In the genomic region with DNA sequence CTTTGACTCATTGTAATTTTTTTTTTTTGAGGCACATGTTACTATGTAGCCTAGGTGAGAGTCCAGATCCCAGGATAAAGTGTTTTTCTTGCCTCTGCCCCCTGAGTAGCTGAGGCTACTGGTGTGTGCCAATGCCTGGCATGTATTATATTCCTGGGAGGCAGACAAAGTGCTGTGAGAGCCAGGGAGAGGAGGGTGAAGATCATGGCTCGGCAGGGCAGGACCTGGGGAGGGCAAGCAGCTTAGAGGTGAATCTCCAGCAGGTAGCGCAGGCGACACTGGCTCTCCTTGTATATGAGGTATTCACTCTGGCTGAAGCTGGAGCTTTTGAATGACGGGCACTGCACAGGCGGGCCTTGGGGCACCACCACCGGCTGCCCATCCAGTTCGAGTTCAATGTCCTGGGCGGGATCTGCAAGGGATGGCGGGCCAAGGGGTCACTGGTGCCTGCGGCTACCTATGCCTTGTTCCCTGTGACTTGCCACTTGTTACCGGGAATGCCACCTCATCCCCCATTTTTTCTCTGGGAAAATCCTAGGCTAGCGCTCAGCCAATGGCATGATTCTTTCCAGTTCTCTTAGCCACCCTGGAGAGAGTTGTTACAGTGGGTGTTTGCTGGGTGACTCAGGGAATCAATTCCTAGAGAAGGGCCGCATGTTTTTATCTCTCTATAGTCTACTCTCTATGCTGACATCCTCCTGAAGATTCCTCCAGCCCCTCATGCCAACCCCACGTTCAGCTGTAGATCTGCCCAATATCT, we compare ENCODE assay signal across 8 mouse cellular contexts. TPM values are rescaled to one million over a fixed set of nuclear protein-coding genes. Genes with fewer than 3 reads are reported as not detected.
DNase-seq lines count a peak whose midpoint lies in the region; ATAC-seq and TF ChIP-seq lines count a peak whose summit lies in the region.

No protein-coding gene starts in this region.

- peak overlapping the region; percentile 11; the same call in 1 of the 2 replicates for H3K9ac ChIP-seq in heart, embryonic 14.5 days (ENCODE audit: low read length)
- no peak overlapping the region for H3K9ac ChIP-seq in intestine, postnatal 0 days (ENCODE audit: low read depth, low read length)

- ATAC-seq in heart, embryonic 14.5 days (ENCODE audit: insufficient number of reproducible peaks, insufficient read depth, low FRiP score, low read depth) = no peak
- no peak for ATAC-seq in intestine, postnatal 0 days

- intact Hi-C loops in heart, postnatal 10 days (cut with DNase I) = no loop called here

- peak overlapping the region; percentile 43 for H3K4me2 ChIP-seq in heart, embryonic 14.5 days (ENCODE audit: low read length)
- peak overlapping the region; percentile 50; the same call in 1 of the 2 replicates for H3K4me2 ChIP-seq in intestine, postnatal 0 days (replicated peaks; ENCODE audit: low read depth)

- 70% methylated on average over 14 of the region's 14 CpGs for WGBS in heart, embryonic 14.5 days
- WGBS in intestine, postnatal 0 days = 74% methylated on average over 14 of the region's 14 CpGs

- no peaks in the 10 kb centered on the region for H3K9me3 ChIP-seq in heart, embryonic 14.5 days (ENCODE audit: control insufficient read depth, low read length)
- no peaks in the 10 kb centered on the region for H3K9me3 ChIP-seq in intestine, postnatal 0 days (ENCODE audit: control insufficient read depth)

- H3K4me1 ChIP-seq in heart, embryonic 14.5 days (ENCODE audit: control insufficient read depth in 2 of 2, insufficient read depth in 2 of 2, low read length in 2 of 2) = peaks cover 15 to 18% of the 10 kb centered on the region in 2 experiments
- peaks cover 5% of the 10 kb centered on the region for H3K4me1 ChIP-seq in intestine, postnatal 0 days (replicated peaks; ENCODE audit: control insufficient read depth, insufficient read depth, low read length)

- no peak for TF ChIP-seq CTCF in intestine, postnatal 0 days (IDR thresholded peaks at IDR 0.05; ENCODE audit: low read depth)

- H3K27me3 ChIP-seq in heart, embryonic 14.5 days (ENCODE audit: control insufficient read depth, insufficient read depth, low read length) = peaks cover under 1% of the 10 kb centered on the region; the same call in 1 of the 2 replicates
- H3K27me3 ChIP-seq in intestine, postnatal 0 days (replicated peaks; ENCODE audit: control insufficient read depth, insufficient read depth, low read length) = peaks cover under 1% of the 10 kb centered on the region; the same call in 1 of the 2 replicates

- H3K27ac ChIP-seq in heart, embryonic 14.5 days (replicated peaks in 1 of 2; ENCODE audit: control insufficient read depth in 1 of 2, insufficient read depth in 1 of 2, low read depth in 2 of 2, low read length in 2 of 2) = no peak overlapping the region
- no peak overlapping the region for H3K27ac ChIP-seq in intestine, postnatal 0 days (ENCODE audit: low read depth, low read length)

- H3K4me3 ChIP-seq in heart, embryonic 14.5 days (ENCODE audit: control insufficient read depth in 1 of 2, insufficient read depth in 1 of 2, low read depth in 1 of 2, low read length in 2 of 2) = no peak overlapping the region
- H3K4me3 ChIP-seq in intestine, postnatal 0 days (ENCODE audit: low read depth, low read length) = no peak overlapping the region

- DNase-seq in heart, postnatal 10 days = no peak
- peak; percentile 43 for DNase-seq in testis, postnatal 10 days (ENCODE audit: low spot score)
- DNase-seq in testis, postnatal 14 days (ENCODE audit: low spot score) = no peak
- no peak for DNase-seq in spleen, postnatal 14 days (ENCODE audit: low spot score in 2 of 2)
- no peak for DNase-seq in ovary, postnatal 14 days (ENCODE audit: low spot score)
- DNase-seq in embryo, embryonic 9.5 days (ENCODE audit: extremely low spot score) = no peak

- H3K36me3 ChIP-seq in heart, embryonic 14.5 days (ENCODE audit: control insufficient read depth, insufficient read depth, low read length) = no peaks in the 10 kb centered on the region
- no peaks in the 10 kb centered on the region; the same call in 1 of the 2 replicates for H3K36me3 ChIP-seq in intestine, postnatal 0 days (ENCODE audit: control insufficient read depth, insufficient read depth)

RNA-seq across cellular contexts. Expression of a gene that starts 4.6 kb away (rescaled TPM):
- polyA plus RNA-seq in heart, embryonic 14.5 days (2014; fragmentation: Nextera tagmentation; extraction: Ambion mirVana) = 21.8 TPM in 2 replicates
- total RNA-seq in heart, postnatal 10 days (2021) = 10 to 100 TPM; 18.8 to 19.1 TPM
- polyA plus RNA-seq in intestine, postnatal 0 days (2015; fragmentation: Nextera tagmentation; extraction: Ambion mirVana) = 17.7 and 19.4 TPM in 2 replicates

RNA-seq across cellular contexts. Expression of a gene that starts 5.4 kb away (rescaled TPM):
- polyA plus RNA-seq in heart, embryonic 14.5 days (2014; fragmentation: Nextera tagmentation; extraction: Ambion mirVana) = 0.30 and 0.46 TPM in 2 replicates
- under 1 TPM in 1 of 2 experiments, not detected in 1; 0.12 TPM for total RNA-seq in heart, postnatal 10 days (2021)
- 0.17 and 0.26 TPM in 2 replicates for polyA plus RNA-seq in intestine, postnatal 0 days (2015; fragmentation: Nextera tagmentation; extraction: Ambion mirVana)

RNA-seq across cellular contexts. Expression of a gene that starts 5.6 kb away (rescaled TPM):
- 1.2 and 1.3 TPM in 2 replicates for polyA plus RNA-seq in heart, embryonic 14.5 days (2014; fragmentation: Nextera tagmentation; extraction: Ambion mirVana)
- 10 to 100 TPM; 12.5 to 13.5 TPM for total RNA-seq in heart, postnatal 10 days (2021)
- 2.5 and 3.8 TPM in 2 replicates for polyA plus RNA-seq in intestine, postnatal 0 days (2015; fragmentation: Nextera tagmentation; extraction: Ambion mirVana)

RNA-seq across cellular contexts. Expression of a gene that starts 18.1 kb away (rescaled TPM):
- 59.0 and 66.4 TPM in 2 replicates for polyA plus RNA-seq in heart, embryonic 14.5 days (2014; fragmentation: Nextera tagmentation; extraction: Ambion mirVana)
- 10 to 100 TPM; 77.4 to 89.6 TPM for total RNA-seq in heart, postnatal 10 days (2021)
- 13.8 and 15.7 TPM in 2 replicates for polyA plus RNA-seq in intestine, postnatal 0 days (2015; fragmentation: Nextera tagmentation; extraction: Ambion mirVana)

RNA-seq across cellular contexts. Expression of a gene that starts 23.7 kb away (rescaled TPM):
- 55.9 and 57.5 TPM in 2 replicates for polyA plus RNA-seq in heart, embryonic 14.5 days (2014; fragmentation: Nextera tagmentation; extraction: Ambion mirVana)
- 10 to 100 TPM; 20.0 to 22.4 TPM for total RNA-seq in heart, postnatal 10 days (2021)
- polyA plus RNA-seq in intestine, postnatal 0 days (2015; fragmentation: Nextera tagmentation; extraction: Ambion mirVana) = 20.8 and 21.0 TPM in 2 replicates
